Comparison of ENCODE assay signal across 12 mouse cellular contexts in genomic region chr8:57772732-57773265, GRCm38 (mm10).
DNase-seq lines count a peak whose midpoint lies in the region; ATAC-seq and TF ChIP-seq lines count a peak whose summit lies in the region.
"Had no signal": no experiment of that assay in that cellular context is flagged by ENCODE, and none has a peak within 500 bp of the region (broad histone marks: within the 10 kb centered on the region; RNA-seq: fewer than 3 reads in every experiment).

No protein-coding gene starts in this region.

- no peak for TF ChIP-seq POLR2A in kidney, adult 2 months (IDR thresholded peaks at IDR 0.05; ENCODE audit: low read depth, low read length)

- H3K4me2 ChIP-seq in limb, embryonic 13.5 days (replicated peaks) = no peak overlapping the region
- no peak overlapping the region for H3K4me2 ChIP-seq in intestine, embryonic 16.5 days (ENCODE audit: low read depth, low read length)
- H3K4me2 ChIP-seq: liver, embryonic 15.5 days had no signal

- no peak overlapping the region for H3K27ac ChIP-seq in kidney, adult 2 months (ENCODE audit: insufficient read depth, low read depth, low read length)
- no peak overlapping the region for H3K27ac ChIP-seq in limb, embryonic 13.5 days
- H3K27ac ChIP-seq in intestine, embryonic 16.5 days (ENCODE audit: low read length) = no peak overlapping the region
- H3K27ac ChIP-seq: left cerebral cortex, adult 2 months; liver, embryonic 15.5 days had no signal

- peaks cover 3% of the 10 kb centered on the region; the same call in 1 of the 2 replicates for H3K4me1 ChIP-seq in kidney, adult 2 months (ENCODE audit: control insufficient read depth, insufficient read depth, low read length)
- H3K4me1 ChIP-seq in limb, embryonic 13.5 days = 0 out of 2 replicates have a peak, but pooled peaks cover 5% of the 10 kb centered on the region
- H3K4me1 ChIP-seq in intestine, embryonic 16.5 days (ENCODE audit: control insufficient read depth, insufficient read depth, low read length) = no peaks in the 10 kb centered on the region; the same call in 1 of the 2 replicates
- H3K4me1 ChIP-seq: liver, embryonic 15.5 days had no signal

- no peak overlapping the region for H3K4me3 ChIP-seq in kidney, adult 2 months (ENCODE audit: insufficient read depth, low read depth, low read length)
- no peak overlapping the region for H3K4me3 ChIP-seq in limb, embryonic 13.5 days
- no peak overlapping the region for H3K4me3 ChIP-seq in intestine, embryonic 16.5 days (ENCODE audit: low read length)
- H3K4me3 ChIP-seq: left cerebral cortex, adult 2 months; liver, embryonic 15.5 days had no signal

- intact Hi-C loops in gastrocnemius, postnatal 14 days (cut with DNase I; ENCODE audit: low total_unique reads) = no loop called here

- peak; percentile 51 for ATAC-seq in limb, embryonic 13.5 days (ENCODE audit: low FRiP score, low read depth)
- ATAC-seq in intestine, embryonic 16.5 days = no peak

- H3K9ac ChIP-seq in limb, embryonic 13.5 days = no peak overlapping the region
- no peak overlapping the region for H3K9ac ChIP-seq in intestine, embryonic 16.5 days (ENCODE audit: low read depth, low read length)
- H3K9ac ChIP-seq: liver, embryonic 15.5 days had no signal

- H3K9me3 ChIP-seq in limb, embryonic 13.5 days = no peaks in the 10 kb centered on the region
- no peaks in the 10 kb centered on the region for H3K9me3 ChIP-seq in intestine, embryonic 16.5 days (ENCODE audit: control insufficient read depth, low read length)
- H3K9me3 ChIP-seq: liver, embryonic 15.5 days had no signal

- DNase-seq in kidney, adult 2 months = peak; percentile 29
- DNase-seq in kidney, adult 11 months = no peak
- DNase-seq in right cerebral cortex, adult 2 months (ENCODE audit: low spot score in 2 of 2) = peak; percentile 40 to 54
- no peak for DNase-seq in right cerebral cortex, postnatal 10 days (ENCODE audit: low spot score in 2 of 2)
- DNase-seq in gastrocnemius, postnatal 14 days = no peak
- no peak for DNase-seq in cerebellum, adult 18-20 months
- DNase-seq: adrenal gland, postnatal 14 days; cerebellum, adult 8-10 months had no signal

- 25% methylated on average over 12 of the region's 12 CpGs for WGBS in kidney, adult 2 months
- WGBS in limb, embryonic 13.5 days = 28% methylated on average over 12 of the region's 12 CpGs
- WGBS in intestine, embryonic 16.5 days = 35% methylated on average over 12 of the region's 12 CpGs

- H3K36me3 ChIP-seq in kidney, adult 2 months (ENCODE audit: control insufficient read depth, insufficient read depth, low read length) = no peaks in the 10 kb centered on the region
- H3K36me3 ChIP-seq in limb, embryonic 13.5 days = no peaks in the 10 kb centered on the region
- H3K36me3 ChIP-seq in intestine, embryonic 16.5 days (ENCODE audit: control insufficient read depth, insufficient read depth, low read length) = no peaks in the 10 kb centered on the region
- H3K36me3 ChIP-seq: liver, embryonic 15.5 days had no signal

- H3K27me3 ChIP-seq in kidney, adult 2 months (replicated peaks; ENCODE audit: control insufficient read depth, insufficient read depth, low read length) = no peaks in the 10 kb centered on the region
- 0 out of 2 replicates have a peak, but pooled peaks cover 5% of the 10 kb centered on the region for H3K27me3 ChIP-seq in limb, embryonic 13.5 days
- H3K27me3 ChIP-seq in intestine, embryonic 16.5 days (replicated peaks; ENCODE audit: control insufficient read depth, insufficient read depth, low read length) = no peaks in the 10 kb centered on the region
- H3K27me3 ChIP-seq: liver, embryonic 15.5 days had no signal

- no peak for TF ChIP-seq CTCF in kidney, adult 2 months (conservative IDR thresholded peaks at IDR 0.05; ENCODE audit: insufficient read depth, insufficient read length, low read depth, low read length)

Comparison
In these comparisons a context has a peak if more than half of its experiments do, and no peak if none do; other contexts are left out.
1. DNase-seq: peak in kidney, adult 2 months (single experiment) and right cerebral cortex, adult 2 months (2 of 2); none in kidney, adult 11 months (single experiment), right cerebral cortex, postnatal 10 days (0 of 2), gastrocnemius, postnatal 14 days (single experiment) and cerebellum, adult 18-20 months (0 of 2).